Mouse (Mus musculus): Measurements from ENCODE around the gene Efcab11. TPM values are rescaled to one million over a fixed set of nuclear protein-coding genes. Genes with fewer than 3 reads are reported as not detected.
"Not testable (repeated sequence)": the region's sequence is repeated elsewhere in the genome, so short reads cannot be mapped to it uniquely, and the experiment has no call there.

Efcab11 gene
- polyA plus RNA-seq, 1 experiment, result 4.5 TPM

GRCm38 (mm10) chr12:99821309-99821934, 62.8 kb downstream of the Efcab11 start:
- peaks cover 6% of the 10 kb centered on the region for H3K36me3 ChIP-seq (replicated peaks; ENCODE audit: low read length)
- H3K4me3 ChIP-seq (replicated peaks), result no peak overlapping the region
- no peak for TF ChIP-seq FLI1 (IDR thresholded peaks at IDR 0.05; ENCODE audit: low read length)
- no peak for TF ChIP-seq GATA1 (IDR thresholded peaks at IDR 0.05; ENCODE audit: borderline replicate concordance, low read length)
- peaks cover 2% of the 10 kb centered on the region; the same call in 1 of the 2 replicates for H3K9me3 ChIP-seq
- H3K4me1 ChIP-seq, result peaks cover 4% of the 10 kb centered on the region; the same call in 1 of the 2 replicates
- no peaks in the 10 kb centered on the region for H3K27me3 ChIP-seq (replicated peaks)

- H3K4me1 ChIP-seq, result peaks cover 4% of the 10 kb centered on the region; the same call in 1 of the 2 replicates
- peaks cover 4% of the 10 kb centered on the region; the same call in 1 of the 2 replicates for H3K9me3 ChIP-seq
- no peaks in the 10 kb centered on the region for H3K27me3 ChIP-seq (replicated peaks)
- no peak overlapping the region for H3K4me3 ChIP-seq (replicated peaks)
- TF ChIP-seq GATA1 (IDR thresholded peaks at IDR 0.05; ENCODE audit: borderline replicate concordance, low read length) (no peak), FLI1 (IDR thresholded peaks at IDR 0.05; ENCODE audit: low read length) (no peak)
- peaks cover 2% of the 10 kb centered on the region for H3K36me3 ChIP-seq (replicated peaks; ENCODE audit: low read length)
Observed at GRCm38 (mm10) chr12:99819186-99819974, 64.9 kb downstream of the Efcab11 start.

- not testable (repeated sequence) for H3K36me3 ChIP-seq (replicated peaks; ENCODE audit: low read length); H3K4me3 ChIP-seq (replicated peaks); H3K4me1 ChIP-seq; H3K27me3 ChIP-seq (replicated peaks)
- H3K9me3 ChIP-seq, result peaks cover 13% of the 10 kb centered on the region
Observed at GRCm38 (mm10) chr12:99818006-99818405, 66.2 kb downstream of the Efcab11 start.

GRCm38 (mm10) chr12:99815244-99815643, 69.0 kb downstream of the Efcab11 start:
- Histone ChIP-seq H3K36me3 (replicated peaks; ENCODE audit: low read length) (peaks cover 2% of the 10 kb centered on the region), H3K27me3 (replicated peaks) (no peaks in the 10 kb centered on the region), H3K9me3 (peaks cover 14% of the 10 kb centered on the region), H3K4me3 (replicated peaks) (no peak overlapping the region), H3K4me1 (no peaks in the 10 kb centered on the region)
- TF ChIP-seq FLI1 (IDR thresholded peaks at IDR 0.05; ENCODE audit: low read length), result no peak
- no peak for TF ChIP-seq GATA1 (IDR thresholded peaks at IDR 0.05; ENCODE audit: borderline replicate concordance, low read length)

- no peak overlapping the region for H3K4me3 ChIP-seq (replicated peaks)
- no peak for TF ChIP-seq FLI1 (IDR thresholded peaks at IDR 0.05; ENCODE audit: low read length)
- no peak for TF ChIP-seq GATA1 (IDR thresholded peaks at IDR 0.05; ENCODE audit: borderline replicate concordance, low read length)
- peaks cover 8% of the 10 kb centered on the region; the same call in 1 of the 2 replicates for H3K9me3 ChIP-seq
- no peaks in the 10 kb centered on the region for H3K4me1 ChIP-seq
- peaks cover 2% of the 10 kb centered on the region for H3K36me3 ChIP-seq (replicated peaks; ENCODE audit: low read length)
- no peaks in the 10 kb centered on the region for H3K27me3 ChIP-seq (replicated peaks)
Observed at GRCm38 (mm10) chr12:99807891-99808290, 76.3 kb downstream of the Efcab11 start.

GRCm38 (mm10) chr12:99806741-99807140, 77.5 kb downstream of the Efcab11 start:
- H3K4me1 ChIP-seq; H3K9me3 ChIP-seq; H3K36me3 ChIP-seq (replicated peaks; ENCODE audit: low read length); H3K4me3 ChIP-seq (replicated peaks); H3K27me3 ChIP-seq (replicated peaks): not testable (repeated sequence)

- Histone ChIP-seq H3K4me1 (peaks cover 5% of the 10 kb centered on the region), H3K36me3 (replicated peaks; ENCODE audit: low read length) (no peaks in the 10 kb centered on the region), H3K4me3 (replicated peaks) (no peak overlapping the region), H3K9me3 (peaks cover 14% of the 10 kb centered on the region), H3K27me3 (replicated peaks) (no peaks in the 10 kb centered on the region)
- TF ChIP-seq GATA1 (IDR thresholded peaks at IDR 0.05; ENCODE audit: borderline replicate concordance, low read length), result no peak
- TF ChIP-seq FLI1 (IDR thresholded peaks at IDR 0.05; ENCODE audit: low read length), result no peak
Observed at GRCm38 (mm10) chr12:99795921-99796320, 88.3 kb downstream of the Efcab11 start.

GRCm38 (mm10) chr12:99794792-99795620, 89.2 kb downstream of the Efcab11 start:
- Histone ChIP-seq H3K27me3 (replicated peaks) (no peaks in the 10 kb centered on the region), H3K4me3 (replicated peaks) (no peak overlapping the region), H3K36me3 (replicated peaks; ENCODE audit: low read length) (no peaks in the 10 kb centered on the region), H3K4me1 (peaks cover 5% of the 10 kb centered on the region), H3K9me3 (peaks cover 14% of the 10 kb centered on the region)
- no peak for TF ChIP-seq GATA1 (IDR thresholded peaks at IDR 0.05; ENCODE audit: borderline replicate concordance, low read length)
- TF ChIP-seq FLI1 (IDR thresholded peaks at IDR 0.05; ENCODE audit: low read length), result no peak

GRCm38 (mm10) chr12:99794158-99794515, 90.1 kb downstream of the Efcab11 start:
- no peaks in the 10 kb centered on the region for H3K27me3 ChIP-seq (replicated peaks)
- peaks cover 10% of the 10 kb centered on the region for H3K9me3 ChIP-seq
- no peak overlapping the region for H3K4me3 ChIP-seq (replicated peaks)
- H3K4me1 ChIP-seq, result peaks cover 10% of the 10 kb centered on the region
- TF ChIP-seq FLI1 (IDR thresholded peaks at IDR 0.05; ENCODE audit: low read length) (no peak), GATA1 (IDR thresholded peaks at IDR 0.05; ENCODE audit: borderline replicate concordance, low read length) (no peak)
- no peaks in the 10 kb centered on the region for H3K36me3 ChIP-seq (replicated peaks; ENCODE audit: low read length)

All from megakaryocyte, embryonic 14.5 days (primary cell).